ENCODE assay signal across 23 mouse cellular contexts in genomic region chr1:23426447-23426846, GRCm38 (mm10). TPM values are rescaled to one million over a fixed set of nuclear protein-coding genes. Genes with fewer than 3 reads are reported as not detected.
DNase-seq lines count a peak whose midpoint lies in the region; ATAC-seq and TF ChIP-seq lines count a peak whose summit lies in the region.
"Had no signal": no experiment of that assay in that cellular context is flagged by ENCODE, and none has a peak within 500 bp of the region (broad histone marks: within the 10 kb centered on the region; RNA-seq: fewer than 3 reads in every experiment).

No protein-coding gene starts in this region.

- no peak overlapping the region for H3K9ac ChIP-seq in intestine, embryonic 14.5 days (ENCODE audit: low read length)
- no peak overlapping the region for H3K9ac ChIP-seq in intestine, embryonic 16.5 days (ENCODE audit: low read depth, low read length)
- H3K9ac ChIP-seq in liver, embryonic 14.5 days (replicated peaks), result no peak overlapping the region
- H3K9ac ChIP-seq in hindbrain, embryonic 11.5 days (ENCODE audit: low read depth, low read length), result no peak overlapping the region
- H3K9ac ChIP-seq: embryonic facial prominence, embryonic 12.5 days; forebrain, embryonic 13.5 days; hindbrain, embryonic 15.5 days; intestine, embryonic 15.5 days; lung, embryonic 15.5 days; midbrain, embryonic 12.5 days had no signal

- no peak overlapping the region for H3K4me3 ChIP-seq in intestine, embryonic 14.5 days (ENCODE audit: low read depth, low read length)
- H3K4me3 ChIP-seq in intestine, embryonic 16.5 days (ENCODE audit: low read length), result no peak overlapping the region
- no peak overlapping the region for H3K4me3 ChIP-seq in liver, embryonic 14.5 days (ENCODE audit: insufficient read depth in 1 of 2, low read depth in 2 of 2, low read length in 2 of 2)
- no peak overlapping the region for H3K4me3 ChIP-seq in hindbrain, embryonic 11.5 days (ENCODE audit: low read depth, low read length)
- H3K4me3 ChIP-seq: embryonic facial prominence, embryonic 12.5 days; erythroblast, embryonic 14.5 days; forebrain, embryonic 13.5 days; hindbrain, embryonic 15.5 days; intestine, embryonic 15.5 days; lung, embryonic 15.5 days; midbrain, embryonic 12.5 days had no signal

- H3K27ac ChIP-seq in intestine, embryonic 14.5 days (ENCODE audit: low read depth), result no peak overlapping the region
- H3K27ac ChIP-seq in intestine, embryonic 16.5 days (ENCODE audit: low read length), result no peak overlapping the region
- peak overlapping the region; percentile 62 for H3K27ac ChIP-seq in liver, embryonic 14.5 days
- H3K27ac ChIP-seq in hindbrain, embryonic 11.5 days (ENCODE audit: low read depth, low read length), result no peak overlapping the region
- H3K27ac ChIP-seq: embryonic facial prominence, embryonic 12.5 days; forebrain, embryonic 13.5 days; hindbrain, embryonic 15.5 days; intestine, embryonic 15.5 days; lung, embryonic 15.5 days; macrophage; midbrain, embryonic 12.5 days had no signal

- no peaks in the 10 kb centered on the region for H3K36me3 ChIP-seq in intestine, embryonic 14.5 days (ENCODE audit: control insufficient read depth, insufficient read depth, low read length)
- no peaks in the 10 kb centered on the region for H3K36me3 ChIP-seq in intestine, embryonic 16.5 days (ENCODE audit: control insufficient read depth, insufficient read depth, low read length)
- H3K36me3 ChIP-seq in liver, embryonic 14.5 days (replicated peaks; ENCODE audit: control insufficient read depth, insufficient read depth, low read depth), result no peaks in the 10 kb centered on the region
- H3K36me3 ChIP-seq in hindbrain, embryonic 11.5 days (ENCODE audit: control insufficient read depth, insufficient read depth, low read length), result no peaks in the 10 kb centered on the region
- H3K36me3 ChIP-seq: embryonic facial prominence, embryonic 12.5 days; hindbrain, embryonic 15.5 days; intestine, embryonic 15.5 days; lung, embryonic 15.5 days; midbrain, embryonic 12.5 days had no signal

- TF ChIP-seq EP300 in liver, embryonic 14.5 days (IDR thresholded peaks at IDR 0.05; ENCODE audit: low read depth), result peak; percentile 55; the same call in 1 of the 2 replicates

- no peak overlapping the region for H3K4me2 ChIP-seq in intestine, embryonic 14.5 days (ENCODE audit: low read length)
- no peak overlapping the region for H3K4me2 ChIP-seq in intestine, embryonic 16.5 days (ENCODE audit: low read depth, low read length)
- H3K4me2 ChIP-seq in liver, embryonic 14.5 days (ENCODE audit: low read depth), result peak overlapping the region; percentile 19
- no peak overlapping the region for H3K4me2 ChIP-seq in hindbrain, embryonic 11.5 days (replicated peaks; ENCODE audit: low read depth, low read length)
- H3K4me2 ChIP-seq: embryonic facial prominence, embryonic 12.5 days; forebrain, embryonic 13.5 days; hindbrain, embryonic 15.5 days; intestine, embryonic 15.5 days; lung, embryonic 15.5 days; midbrain, embryonic 12.5 days had no signal

- H3K4me1 ChIP-seq in intestine, embryonic 14.5 days (replicated peaks; ENCODE audit: control insufficient read depth, insufficient read depth, low read length), result no peaks in the 10 kb centered on the region
- H3K4me1 ChIP-seq in intestine, embryonic 16.5 days (ENCODE audit: control insufficient read depth, insufficient read depth, low read length), result no peaks in the 10 kb centered on the region
- peaks cover 11 to 14% of the 10 kb centered on the region in 2 experiments for H3K4me1 ChIP-seq in liver, embryonic 14.5 days (replicated peaks; ENCODE audit: control insufficient read depth in 2 of 2, insufficient read depth in 2 of 2, low read length in 1 of 2)
- no peaks in the 10 kb centered on the region for H3K4me1 ChIP-seq in hindbrain, embryonic 11.5 days (replicated peaks; ENCODE audit: control insufficient read depth, insufficient read depth, low read length)
- H3K4me1 ChIP-seq: embryonic facial prominence, embryonic 12.5 days; forebrain, embryonic 13.5 days; hindbrain, embryonic 15.5 days; intestine, embryonic 15.5 days; lung, embryonic 15.5 days; midbrain, embryonic 12.5 days had no signal

- 0 out of 2 replicates have a peak, but pooled peaks have one; percentile 12 for ATAC-seq in intestine, embryonic 14.5 days (replicated peaks; ENCODE audit: low FRiP score, low TSS enrichment, low read depth)
- ATAC-seq in intestine, embryonic 16.5 days, result no peak
- peak; percentile 87 for ATAC-seq in erythroblast, adult 5-6 weeks (replicated peaks; ENCODE audit: low FRiP score, poor library complexity, severe bottlenecking)
- ATAC-seq in liver, embryonic 14.5 days (ENCODE audit: insufficient read depth), result peak; percentile 93
- ATAC-seq in megakaryocyte-erythroid progenitor cell, adult 5-6 weeks (replicated peaks; ENCODE audit: low FRiP score, low TSS enrichment, poor library complexity, severe bottlenecking), result peak; percentile 99
- ATAC-seq in hindbrain, embryonic 11.5 days (ENCODE audit: low FRiP score), result no peak
- ATAC-seq: forebrain, embryonic 13.5 days; intestine, embryonic 15.5 days had no signal

- H3K9me3 ChIP-seq in intestine, embryonic 14.5 days (ENCODE audit: control insufficient read depth, low read length), result 0 out of 2 replicates have a peak, but pooled peaks cover 3% of the 10 kb centered on the region
- no peaks in the 10 kb centered on the region for H3K9me3 ChIP-seq in intestine, embryonic 16.5 days (ENCODE audit: control insufficient read depth, low read length)
- no peaks in the 10 kb centered on the region for H3K9me3 ChIP-seq in liver, embryonic 14.5 days (ENCODE audit: control insufficient read depth, low read length)
- H3K9me3 ChIP-seq in hindbrain, embryonic 11.5 days (ENCODE audit: control insufficient read depth, low read length), result no peaks in the 10 kb centered on the region
- H3K9me3 ChIP-seq: embryonic facial prominence, embryonic 12.5 days; hindbrain, embryonic 15.5 days; intestine, embryonic 15.5 days; lung, embryonic 15.5 days; midbrain, embryonic 12.5 days had no signal

- TF ChIP-seq CTCF in liver, embryonic 14.5 days (IDR thresholded peaks at IDR 0.05; ENCODE audit: low read depth), result no peak

- 71% methylated on average over 2 of the region's 2 CpGs for WGBS in intestine, embryonic 14.5 days
- 78% methylated on average over 2 of the region's 2 CpGs for WGBS in intestine, embryonic 16.5 days
- 15% methylated on average over 2 of the region's 2 CpGs for WGBS in liver, embryonic 14.5 days (ENCODE audit: insufficient replicate concordance)
- WGBS in hindbrain, embryonic 11.5 days, result 94% methylated on average over 2 of the region's 2 CpGs

- H3K27me3 ChIP-seq in intestine, embryonic 14.5 days (replicated peaks; ENCODE audit: control insufficient read depth, insufficient read depth, low read length), result no peaks in the 10 kb centered on the region
- H3K27me3 ChIP-seq in intestine, embryonic 16.5 days (replicated peaks; ENCODE audit: control insufficient read depth, insufficient read depth, low read length), result no peaks in the 10 kb centered on the region
- no peaks in the 10 kb centered on the region for H3K27me3 ChIP-seq in liver, embryonic 14.5 days (ENCODE audit: control insufficient read depth, insufficient read depth, low read length)
- no peaks in the 10 kb centered on the region for H3K27me3 ChIP-seq in hindbrain, embryonic 11.5 days (ENCODE audit: control insufficient read depth, insufficient read depth, low read length)
- H3K27me3 ChIP-seq: embryonic facial prominence, embryonic 12.5 days; forebrain, embryonic 13.5 days; hindbrain, embryonic 15.5 days; intestine, embryonic 15.5 days; lung, embryonic 15.5 days; midbrain, embryonic 12.5 days had no signal

- no peak for DNase-seq in intestine, embryonic 14.5 days (ENCODE audit: low spot score)
- peak; percentile 46 to 57 (median 47) for DNase-seq in liver, embryonic 14.5 days (ENCODE audit: low read depth in 3 of 3, low spot score in 3 of 3)
- DNase-seq in hindbrain, embryonic 11.5 days (ENCODE audit: low spot score), result no peak
- DNase-seq in lung, postnatal 25 days (ENCODE audit: low spot score), result no peak
- DNase-seq in thymus, adult 18-20 months, result no peak
- DNase-seq: adrenal gland, postnatal 25 days; cerebellum, adult 11 months; cerebellum, postnatal 14 days; heart, postnatal 4 days; kidney, adult 9 months; kidney, postnatal 36 days; right cerebral cortex, postnatal 14 days had no signal

RNA-seq across cellular contexts. Expression of gene Ogfrl1, which starts 28.9 kb away (rescaled TPM):
- polyA plus RNA-seq in intestine, embryonic 14.5 days (2014; fragmentation: Nextera tagmentation; extraction: Ambion mirVana), result 5.8 and 7.5 TPM in 2 replicates
- 1.6 and 1.9 TPM in 2 replicates for polyA plus RNA-seq in intestine, embryonic 16.5 days (2015; fragmentation: Nextera tagmentation; extraction: Ambion mirVana)
- 51.8 and 59.8 TPM in 2 replicates for total RNA-seq in erythroblast, adult 5-6 weeks (2015; ENCODE audit: low replicate concordance)
- total RNA-seq in erythroblast, adult 5-6 weeks (2017; ENCODE audit: low replicate concordance), result 28.7 and 30.2 TPM in 2 replicates
- 5.2 and 7.4 TPM in 2 replicates for polyA plus RNA-seq in liver, embryonic 14.5 days (2012; rRNA removed)
- 16.5 and 18.0 TPM in 2 replicates for polyA plus RNA-seq in liver, embryonic 14.5 days (2014; fragmentation: Nextera tagmentation; extraction: Ambion mirVana)
- 22.1 and 24.1 TPM in 2 replicates for total RNA-seq in megakaryocyte-erythroid progenitor cell, adult 5-6 weeks (2014; fragmentation: Nextera tagmentation)
- total RNA-seq in megakaryocyte-erythroid progenitor cell, adult 5-6 weeks (2017), result 20.9 and 31.8 TPM in 2 replicates
- polyA plus RNA-seq in hindbrain, embryonic 11.5 days (2014; fragmentation: Nextera tagmentation; extraction: Ambion mirVana), result 10.0 and 12.2 TPM in 2 replicates

Comparison
In these comparisons a context has a peak if more than half of its experiments do, and no peak if none do; other contexts are left out.
1. ATAC-seq: peak in intestine, embryonic 14.5 days (single experiment), erythroblast, adult 5-6 weeks (single experiment), liver, embryonic 14.5 days (single experiment) and megakaryocyte-erythroid progenitor cell, adult 5-6 weeks (single experiment); none in intestine, embryonic 16.5 days (single experiment) and hindbrain, embryonic 11.5 days (single experiment).
2. DNase-seq: peak in liver, embryonic 14.5 days (3 of 3); none in intestine, embryonic 14.5 days (single experiment), hindbrain, embryonic 11.5 days (single experiment), lung, postnatal 25 days (single experiment) and thymus, adult 18-20 months (0 of 2).